Mouse (Mus musculus): ENCODE data around the gene Rhot2.
A peak's percentile ranks its signal among the peaks of the same experiment; 100 is the strongest.

The Rhot2 gene

GRCm38 (mm10) chr17:25844396-25844901, at the start of gene Rhot2:
Gene Rhot2, minus strand, starts transcription at chr17:25844851.
- DNase-seq = peak; percentile 96

DNA sequence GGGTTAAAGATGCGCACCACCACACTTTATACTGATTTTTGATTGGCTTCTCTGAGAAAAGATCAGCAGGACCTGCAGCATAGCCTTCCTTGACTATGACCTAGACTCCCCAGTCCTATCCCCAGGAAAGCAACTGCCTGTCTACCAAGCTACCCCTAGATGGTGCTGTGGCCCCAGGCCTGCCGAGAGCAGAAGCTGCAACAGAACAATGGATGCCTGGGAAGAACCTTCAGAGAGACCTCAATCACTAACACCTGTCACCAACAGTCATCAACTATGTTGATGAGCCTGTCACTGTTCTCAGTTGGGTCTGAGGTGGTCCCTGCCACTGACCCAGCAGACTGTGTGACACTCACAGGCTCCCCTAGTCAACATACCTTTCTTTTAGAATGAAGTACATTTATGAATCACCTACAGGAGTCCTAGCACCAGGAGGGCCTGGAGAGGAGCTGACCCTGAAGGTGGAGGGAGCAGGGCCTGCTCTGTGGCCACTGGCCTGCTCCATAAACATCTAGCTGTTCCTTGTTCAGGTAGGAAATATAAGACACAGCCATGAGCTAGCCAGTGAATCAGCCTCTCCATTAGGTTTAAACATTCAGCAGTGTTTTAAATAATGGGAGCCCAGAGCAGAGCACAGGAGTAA, 49.4 kb upstream of the Rhot2 start:
- DNase-seq = peak; percentile 76

GRCm38 (mm10) chr17:25888837-25889236, 44.2 kb upstream of the Rhot2 start:
- DNase-seq = no peak

DNA sequence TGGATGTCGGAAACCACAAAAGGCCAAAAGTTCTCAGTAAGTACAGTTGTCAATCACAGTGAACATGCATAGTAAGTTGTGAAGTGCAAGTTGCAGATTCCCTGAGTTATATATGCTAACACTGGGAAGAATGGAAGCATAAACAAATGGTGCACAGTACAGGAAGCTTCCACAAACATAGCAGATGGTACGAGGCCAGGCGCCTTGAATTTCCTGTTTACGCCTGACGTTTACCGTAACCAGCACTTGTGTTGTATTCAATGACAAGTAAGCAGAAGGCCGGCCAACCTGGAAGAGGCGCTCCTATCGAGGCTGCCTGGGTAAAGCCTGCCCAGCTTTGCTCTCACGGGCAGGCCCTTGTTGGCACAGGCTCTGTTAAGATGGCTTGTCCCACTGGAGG, 42.8 kb upstream of the Rhot2 start:
- no peak for DNase-seq

- no peak for DNase-seq
These were observed 42.2 kb upstream of the Rhot2 start for GRCm38 (mm10) chr17:25886806-25887205.

DNA sequence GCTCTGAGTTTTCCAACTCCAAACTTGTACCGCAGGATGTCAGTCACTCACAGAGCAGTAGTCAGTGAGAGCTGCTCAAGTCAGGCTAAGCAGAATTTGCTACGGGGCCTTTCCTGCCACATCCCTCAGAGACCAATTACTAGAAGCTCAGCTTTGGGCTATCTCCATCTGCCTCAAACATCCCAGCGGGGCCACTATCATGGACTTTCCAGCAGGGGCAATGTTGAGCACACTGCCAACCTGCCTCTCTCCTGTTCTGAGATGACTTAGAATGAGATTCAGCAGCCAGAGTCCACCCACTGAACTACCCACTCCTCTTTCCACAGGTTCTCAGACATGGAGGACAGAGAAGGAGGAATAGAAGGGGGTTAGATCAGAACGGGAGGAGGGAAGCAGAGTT, 41.0 kb upstream of the Rhot2 start:
- peak; percentile 44 for DNase-seq

DNA sequence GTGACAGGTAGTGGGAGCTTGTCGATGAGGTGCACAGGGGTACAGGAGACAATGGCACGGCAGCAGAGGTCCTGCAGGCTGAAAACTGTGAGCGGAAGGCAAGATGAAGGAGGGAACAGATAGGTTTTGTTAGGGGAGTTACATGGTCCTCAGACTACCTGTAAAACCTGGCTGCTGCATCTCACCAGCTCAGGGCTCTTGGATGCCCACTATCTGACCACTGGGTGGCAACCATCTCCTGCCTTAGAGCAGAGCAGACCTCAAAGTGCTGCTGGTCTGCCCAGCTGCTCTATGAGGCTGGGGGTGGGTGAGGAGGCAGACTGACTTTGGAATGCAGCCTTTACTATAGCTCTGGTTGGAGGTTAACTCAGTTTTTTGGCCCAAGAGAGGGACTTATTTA, 39.2 kb upstream of the Rhot2 start:
- no peak for DNase-seq

DNA sequence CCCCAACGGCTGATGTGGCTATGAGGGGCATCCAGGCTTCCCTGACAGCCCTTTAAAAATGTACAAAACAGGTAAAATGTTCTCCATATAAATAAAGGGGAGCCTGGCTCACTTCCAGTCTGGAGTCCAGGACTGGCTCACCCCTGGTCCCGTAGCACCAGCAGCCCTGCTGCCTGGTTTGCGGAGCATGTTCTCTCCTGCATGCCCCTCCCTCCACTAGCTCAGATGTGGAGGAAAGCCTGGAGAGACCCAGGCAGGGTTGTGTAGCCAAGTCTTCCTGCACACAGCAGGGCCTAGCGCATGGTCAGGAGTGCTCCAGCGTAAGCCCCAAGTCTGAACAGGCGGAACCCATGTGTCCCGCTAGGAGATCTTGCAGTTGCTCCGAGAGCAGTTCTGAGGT, 38.6 kb upstream of the Rhot2 start:
- no peak for DNase-seq

- peak; percentile 54 for DNase-seq
These were observed 37.7 kb upstream of the Rhot2 start for GRCm38 (mm10) chr17:25882306-25882705.

- DNase-seq = no peak
These were observed 37.0 kb upstream of the Rhot2 start for GRCm38 (mm10) chr17:25881691-25882090.

DNA sequence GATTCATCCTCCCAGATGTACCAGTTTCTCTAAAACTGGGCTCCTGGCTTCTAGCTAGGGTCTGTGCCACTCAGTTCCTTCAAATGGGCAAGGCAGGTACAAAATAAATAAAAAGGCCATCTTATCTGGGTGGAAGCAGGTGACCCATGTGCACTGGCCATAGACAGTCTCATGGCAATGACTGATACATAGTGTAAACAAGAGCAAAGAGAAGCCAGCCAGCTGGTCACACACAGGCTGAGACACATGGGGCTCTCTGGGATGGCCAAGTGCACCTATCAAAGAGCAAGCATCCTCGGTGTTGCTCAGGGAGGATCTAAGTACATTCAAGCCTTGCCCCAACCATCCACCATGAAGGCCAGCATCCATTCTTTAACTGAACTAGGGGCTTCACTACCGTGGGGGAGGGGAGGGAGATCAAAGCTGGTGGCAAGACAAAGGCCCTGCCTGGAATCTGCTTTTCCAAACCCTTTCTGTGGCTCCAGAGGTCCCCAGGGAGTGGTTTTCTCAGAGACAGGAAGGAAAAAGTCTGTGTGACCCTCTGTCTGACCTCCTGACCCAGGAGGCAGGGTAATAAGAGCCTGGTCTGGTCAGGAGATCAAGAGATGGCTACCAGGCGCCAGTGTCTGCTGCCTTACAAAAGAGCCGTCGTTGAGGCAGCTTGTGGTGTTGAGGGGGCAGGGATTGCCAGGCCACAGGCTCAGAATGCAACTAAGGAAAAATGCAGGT, 36.4 kb upstream of the Rhot2 start:
- no peak for DNase-seq

DNA sequence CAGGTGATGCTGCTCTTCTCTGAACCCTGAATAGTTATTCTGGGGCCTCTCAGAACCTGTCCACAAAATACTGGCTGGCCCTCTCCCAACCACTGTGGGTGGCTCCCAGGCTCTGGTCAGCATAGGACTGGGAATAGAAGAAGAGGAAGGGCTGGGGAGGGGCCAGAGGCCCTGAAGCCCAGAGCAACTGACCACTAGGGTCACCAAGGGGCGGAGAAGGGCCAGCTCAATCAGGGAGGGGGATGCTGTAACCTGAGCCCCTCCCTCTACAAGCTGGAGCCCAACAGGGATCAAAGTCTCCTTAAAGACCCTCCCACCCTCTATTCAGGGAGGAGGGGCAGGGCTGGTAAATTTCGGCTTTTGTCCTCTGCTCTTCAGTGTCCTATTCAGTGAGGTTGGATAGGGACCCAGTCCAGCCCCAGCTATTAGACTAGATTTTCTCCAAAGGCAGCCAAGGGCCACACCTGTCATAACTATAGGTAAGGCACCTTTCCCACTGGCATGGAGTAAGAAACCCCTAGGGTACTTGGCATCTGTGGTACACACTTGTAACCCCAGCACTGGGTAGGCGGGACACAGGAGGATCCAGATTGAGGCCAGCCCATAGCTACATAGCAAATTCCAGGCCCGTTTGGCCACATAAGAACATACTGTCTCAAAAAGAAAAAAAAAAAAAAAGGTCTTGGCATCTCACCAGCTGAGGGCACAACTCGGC, 35.7 kb upstream of the Rhot2 start, which contains the start of gene Wfikkn1:
TSS of gene Wfikkn1 (minus strand) at position 663 of the 715 bp plus-strand sequence.
- peak; percentile 55 for DNase-seq

- DNase-seq = no peak
These were observed 35.1 kb upstream of the Rhot2 start for GRCm38 (mm10) chr17:25879750-25880149.

DNA sequence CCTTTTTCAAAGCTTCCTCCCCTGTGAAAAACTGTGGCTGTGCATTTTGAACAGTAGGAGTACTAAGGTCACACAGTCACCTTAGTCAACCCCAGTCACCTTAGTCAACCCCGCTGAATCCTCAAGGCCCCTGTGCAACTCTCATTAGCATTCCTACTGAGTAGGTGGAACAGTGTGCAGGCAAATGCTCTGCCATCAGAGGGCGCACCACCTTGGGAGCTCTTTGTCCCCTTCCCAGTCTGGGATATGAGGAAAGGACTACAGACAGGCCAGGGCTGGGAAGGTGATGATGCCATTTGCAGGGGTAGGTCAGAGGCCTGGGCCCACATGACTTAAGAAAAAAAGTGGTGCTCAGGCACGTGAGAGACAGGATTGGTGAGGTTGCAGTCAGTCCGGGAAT, 34.6 kb upstream of the Rhot2 start:
- DNase-seq = peak; percentile 39

DNA sequence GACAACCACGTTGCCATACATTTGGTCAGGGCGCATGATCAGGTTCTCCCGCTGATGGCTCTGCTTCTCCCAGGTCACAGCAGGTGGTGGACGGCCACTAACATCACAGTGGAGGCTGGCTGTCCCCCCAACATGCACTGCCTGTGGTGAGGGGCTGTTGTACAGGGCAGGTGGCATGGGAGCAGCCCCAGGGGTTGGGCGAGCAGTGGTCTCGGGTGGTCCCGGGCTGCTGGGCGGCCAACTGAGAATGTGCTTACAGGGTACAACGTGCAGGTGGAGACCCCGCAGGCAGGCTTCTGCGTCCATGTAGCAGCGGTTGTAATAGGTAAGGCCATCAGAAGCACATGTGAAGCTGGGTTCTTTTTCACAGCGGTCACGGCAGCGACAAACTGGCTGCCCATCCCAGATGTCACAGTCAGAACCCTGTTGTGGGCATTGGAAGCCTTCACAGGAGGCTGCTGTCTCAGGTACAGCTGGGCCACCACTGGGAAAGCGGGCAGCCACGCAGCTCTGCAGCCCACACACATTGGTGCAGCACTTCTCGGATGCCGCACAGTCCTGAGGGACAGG, 34.0 kb upstream of the Rhot2 start:
- DNase-seq = no peak

GRCm38 (mm10) chr17:25877741-25878610, 33.3 kb upstream of the Rhot2 start:
- no peak for DNase-seq

DNA sequence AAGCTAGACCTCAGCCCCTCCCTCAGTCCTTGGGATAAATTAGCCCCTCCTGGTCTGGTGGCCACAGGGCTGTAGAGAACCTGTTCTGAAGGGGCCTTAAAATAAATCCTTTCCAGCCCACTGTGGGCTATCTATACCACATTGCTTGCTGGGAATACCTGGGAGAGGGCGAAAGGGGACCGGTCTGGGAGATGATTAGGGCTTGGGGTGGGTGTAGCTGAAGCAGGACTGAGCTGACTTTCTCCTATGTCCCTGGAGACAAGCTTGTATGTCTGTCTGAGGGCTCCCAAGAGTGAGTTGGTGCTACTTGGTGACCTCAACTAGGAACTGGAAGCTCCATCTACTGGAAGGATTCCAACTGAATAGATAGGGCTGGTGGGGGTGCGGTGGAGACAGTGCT, 32.4 kb upstream of the Rhot2 start:
- no peak for DNase-seq

- DNase-seq = peak; percentile 27
These were observed 31.8 kb upstream of the Rhot2 start for GRCm38 (mm10) chr17:25876347-25876915.

DNA sequence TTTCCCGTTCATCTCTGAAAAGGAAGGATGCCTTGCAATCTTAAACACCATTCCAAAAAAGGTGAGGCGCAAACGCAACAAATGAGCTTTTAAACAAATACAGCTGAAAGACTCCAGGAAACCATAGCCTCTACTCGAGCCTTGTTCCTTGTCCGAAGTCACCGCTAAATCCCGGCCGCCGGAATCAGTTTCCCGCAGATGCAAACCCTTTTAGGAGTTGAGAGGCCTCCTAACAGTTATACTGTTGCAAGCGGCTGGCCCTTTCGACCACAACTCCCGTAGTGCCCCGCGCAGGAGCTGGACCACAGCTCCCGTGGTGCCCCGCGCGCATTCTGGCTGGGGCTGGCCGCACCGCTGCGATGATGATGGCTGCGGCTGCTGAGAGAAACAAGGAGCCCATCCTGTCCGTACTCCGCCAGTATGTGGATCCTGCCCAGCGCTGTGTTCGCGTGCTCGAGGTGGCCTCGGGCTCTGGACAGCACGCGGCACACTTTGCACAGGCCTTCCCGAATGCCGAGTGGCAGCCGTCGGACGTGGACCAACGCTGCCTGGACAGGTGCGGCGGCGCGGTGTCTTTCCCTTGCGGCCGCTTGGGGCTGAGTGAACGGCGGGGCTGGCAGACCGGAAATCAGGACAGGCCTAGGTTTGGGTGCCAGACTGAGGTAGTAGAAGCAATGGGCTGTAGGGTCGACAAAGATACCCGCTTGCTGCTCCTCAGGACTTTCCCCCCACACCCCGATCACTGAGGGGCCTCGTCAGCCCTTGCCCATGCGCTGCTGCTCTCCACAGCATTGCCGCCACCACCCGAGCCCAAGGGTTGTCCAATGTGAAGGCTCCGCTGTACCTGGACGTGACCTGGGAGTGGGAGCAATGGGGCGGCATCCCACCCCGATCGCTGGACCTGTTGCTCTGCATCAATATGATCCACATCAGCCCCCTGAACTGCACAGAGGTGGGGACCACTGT, 30.8 kb upstream of the Rhot2 start:
- peak; percentile 91 for DNase-seq

- DNase-seq = peak; percentile 95
These were observed 30.1 kb upstream of the Rhot2 start, which contains the start of gene Mettl26 for GRCm38 (mm10) chr17:25874721-25875170. Gene Mettl26, plus strand, starts transcription at chr17:25875074.

All from liver (tissue).